Mouse (Mus musculus) midbrain, embryonic 14.5 days (tissue): ENCODE measurements around the gene Sim2. TPM values are rescaled to one million over a fixed set of nuclear protein-coding genes. Genes with fewer than 3 reads are reported as not detected.

Source experiments
- ATAC-seq: fragments of 200-750 bp; cut with Nextera tagmentation; 2 replicates; pipeline ENCODE4 v1.8.0; 2017; ENCODE audit warnings: moderate number of reproducible peaks, moderate library complexity; ENCODE audit not compliant: low FRiP score, low TSS enrichment
- DNase-seq: peaks from one replicate; pipeline ENCODE4 v3.0.0-alpha.2; 2015
- H3K27ac ChIP-seq: fragments of 300-500 bp; sonication (generic); replicated peaks from 2 replicates; pipeline ENCODE4 v1.5.1; 2014; ENCODE audit warnings: mild to moderate bottlenecking, low read depth, low read length, moderate library complexity
- H3K27me3 ChIP-seq: fragments of 300-500 bp; sonication (generic); 2 replicates; pipeline ENCODE4 v1.6.1; 2014; ENCODE audit warnings: low read length, control low read depth, mixed read lengths; ENCODE audit not compliant: control insufficient read depth, insufficient read depth
- H3K36me3 ChIP-seq: fragments of 300-500 bp; sonication (generic); 2 replicates; pipeline ENCODE4 v1.6.1; 2014; ENCODE audit warnings: low read length, control low read depth; ENCODE audit not compliant: control insufficient read depth, insufficient read depth
- H3K4me1 ChIP-seq: fragments of 300-500 bp; sonication (generic); 2 replicates; pipeline ENCODE4 v1.6.1; 2014; ENCODE audit warnings: mild to moderate bottlenecking, antibody characterized with exemption, low read length, control low read depth; ENCODE audit not compliant: control insufficient read depth, insufficient read depth
- H3K4me2 ChIP-seq: fragments of 300-500 bp; sonication (generic); 2 replicates; pipeline ENCODE4 v1.6.1; 2014; ENCODE audit warnings: mild to moderate bottlenecking, low read length, moderate library complexity
- H3K4me3 ChIP-seq: fragments of 300-500 bp; sonication (generic); replicated peaks from 2 replicates; pipeline ENCODE4 v1.5.1; 2014; ENCODE audit warnings: low read depth, low read length
- H3K9ac ChIP-seq: fragments of 300-500 bp; sonication (generic); replicated peaks from 2 replicates; pipeline ENCODE4 v1.6.1; 2014; ENCODE audit warnings: mild to moderate bottlenecking, low read length, moderate library complexity
- H3K9me3 ChIP-seq: fragments of 300-500 bp; sonication (generic); 2 replicates; pipeline ENCODE4 v1.6.1; 2016; ENCODE audit warnings: low read length, control low read depth, mixed read lengths; ENCODE audit not compliant: control insufficient read depth
- WGBS: fragments of 180-500 bp; shearing (Covaris S2); extraction: QIAGEN DNeasy Blood & Tissue Kit; methylation state at CpG from one replicate; pipeline ENCODE4 v1.1.7; 2014; 5-methylcytosine and 5-hydroxymethylcytosine counted together
- polyA plus RNA-seq: library from polyadenylated mRNA; unstranded; fragments of >200 nt; fragmentation: Nextera tagmentation; extraction: Ambion mirVana; gene quantifications from 2 replicates; pipeline ENCODE4 v1.2.1, GENCODE M21; 2014

Gene Sim2
- polyA plus RNA-seq, 1 experiment from 2014 or later: not detected

DNA sequence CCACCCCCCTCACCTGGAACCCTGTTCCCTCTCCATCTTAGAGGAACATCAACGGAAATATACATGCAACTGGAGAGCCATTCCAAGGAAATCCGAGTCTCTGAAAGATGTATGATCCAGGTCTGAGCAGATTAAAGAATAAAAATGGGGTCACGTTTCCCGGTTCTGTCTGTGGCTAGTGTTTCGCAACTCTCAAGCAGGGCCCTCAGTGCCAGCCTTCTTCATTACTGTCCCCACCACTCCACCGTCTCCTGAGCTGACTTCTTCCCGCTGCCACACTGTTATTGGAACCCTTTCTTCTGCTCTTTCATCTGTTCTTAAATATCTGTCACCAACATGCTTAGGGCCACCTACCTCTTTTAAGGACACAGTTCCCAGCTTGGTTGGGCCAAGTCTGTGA is 28.4 kb downstream of the Sim2 start:
- Histone ChIP-seq H3K27ac (no peak overlapping the region), H3K9me3 (no peaks in the 10 kb centered on the region), H3K36me3 (no peaks in the 10 kb centered on the region), H3K27me3 (0 out of 2 replicates have a peak, but pooled peaks cover 9% of the 10 kb centered on the region), H3K4me1 (no peaks in the 10 kb centered on the region), H3K4me3 (no peak overlapping the region), H3K9ac (no peak overlapping the region), H3K4me2 (no peak overlapping the region)
- no peak for ATAC-seq
- DNase-seq: no peak
- 91% methylated on average over 7 of the region's 7 CpGs for WGBS

DNA sequence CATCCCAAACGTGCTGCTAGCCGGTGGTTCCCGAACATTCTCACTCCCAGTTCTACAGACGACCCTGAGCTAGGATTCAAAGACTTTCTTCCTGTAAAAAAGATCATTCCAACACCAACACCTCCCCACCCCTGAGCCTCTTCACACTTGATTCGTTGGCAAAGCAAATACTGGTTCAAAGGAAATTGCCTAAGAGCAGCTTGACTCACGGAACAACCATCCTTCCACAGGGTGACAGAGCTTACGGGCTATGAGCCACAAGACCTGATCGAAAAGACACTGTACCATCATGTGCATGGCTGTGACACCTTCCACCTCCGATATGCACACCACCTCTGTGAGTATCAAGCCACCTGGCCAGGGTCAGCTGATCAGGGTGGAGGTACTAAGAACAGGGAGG is 30.0 kb downstream of the Sim2 start:
- Histone ChIP-seq H3K4me3 (no peak overlapping the region), H3K27ac (no peak overlapping the region), H3K4me1 (no peaks in the 10 kb centered on the region), H3K27me3 (peaks cover 5% of the 10 kb centered on the region; the same call in 1 of the 2 replicates), H3K4me2 (no peak overlapping the region), H3K36me3 (no peaks in the 10 kb centered on the region), H3K9ac (no peak overlapping the region), H3K9me3 (no peaks in the 10 kb centered on the region)
- 74% methylated on average over 9 of the region's 9 CpGs for WGBS
- DNase-seq: no peak
- ATAC-seq: no peak

DNA sequence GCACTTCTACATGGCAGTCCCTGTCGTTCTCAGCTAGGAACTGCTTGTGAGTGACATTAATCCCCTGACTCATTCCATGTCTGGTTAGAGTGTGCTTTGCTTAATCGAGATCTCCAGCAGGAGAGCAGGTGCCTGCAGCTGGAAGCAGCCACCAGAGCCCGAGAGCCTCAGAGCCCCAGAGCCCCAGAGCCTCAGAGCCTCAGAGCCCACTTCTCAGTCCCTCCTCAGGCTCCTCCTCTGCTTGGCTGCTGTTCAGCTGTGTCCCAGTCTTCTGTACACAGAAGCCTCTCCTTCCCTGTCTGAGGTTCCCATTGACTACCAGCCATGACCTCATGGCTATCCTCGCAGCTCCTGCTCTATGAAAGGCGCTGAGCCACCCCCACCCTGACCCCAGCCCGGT is 32.6 kb downstream of the Sim2 start:
- peaks cover 20% of the 10 kb centered on the region for H3K27me3 ChIP-seq
- H3K4me2 ChIP-seq: no peak overlapping the region
- H3K9me3 ChIP-seq: no peaks in the 10 kb centered on the region
- H3K27ac ChIP-seq: no peak overlapping the region
- DNase-seq (no peak), ATAC-seq (no peak)
- no peak overlapping the region for H3K9ac ChIP-seq
- H3K4me1 ChIP-seq: no peaks in the 10 kb centered on the region
- 39% methylated on average over 6 of the region's 6 CpGs for WGBS
- H3K36me3 ChIP-seq: no peaks in the 10 kb centered on the region
- H3K4me3 ChIP-seq: no peak overlapping the region

DNA sequence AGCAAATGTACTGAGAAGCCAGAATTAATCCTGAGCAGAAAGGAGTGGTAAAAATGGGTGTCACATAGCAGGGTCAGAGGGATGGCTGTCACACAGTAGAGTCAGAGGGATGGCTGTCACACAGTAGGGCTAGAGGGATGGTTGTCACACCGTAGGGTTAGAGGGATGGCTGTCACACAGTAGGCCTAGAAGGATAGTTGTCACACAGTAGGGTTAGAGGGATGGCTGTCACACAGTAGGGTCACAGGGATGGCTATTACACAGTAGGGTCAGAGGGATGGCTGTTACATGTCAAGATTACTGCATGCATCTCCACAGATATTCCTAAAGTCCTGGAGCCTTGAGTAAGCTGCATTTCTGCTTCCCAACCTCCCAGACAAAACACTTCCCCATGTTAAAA is 33.7 kb downstream of the Sim2 start:
- ATAC-seq: no peak
- Histone ChIP-seq H3K27ac (no peak overlapping the region), H3K4me3 (no peak overlapping the region), H3K9me3 (no peaks in the 10 kb centered on the region), H3K4me1 (no peaks in the 10 kb centered on the region), H3K36me3 (no peaks in the 10 kb centered on the region), H3K9ac (no peak overlapping the region), H3K4me2 (no peak overlapping the region), H3K27me3 (peaks cover 31% of the 10 kb centered on the region)
- 94% methylated on average over 1 of the region's 1 CpGs for WGBS
- no peak for DNase-seq

DNA sequence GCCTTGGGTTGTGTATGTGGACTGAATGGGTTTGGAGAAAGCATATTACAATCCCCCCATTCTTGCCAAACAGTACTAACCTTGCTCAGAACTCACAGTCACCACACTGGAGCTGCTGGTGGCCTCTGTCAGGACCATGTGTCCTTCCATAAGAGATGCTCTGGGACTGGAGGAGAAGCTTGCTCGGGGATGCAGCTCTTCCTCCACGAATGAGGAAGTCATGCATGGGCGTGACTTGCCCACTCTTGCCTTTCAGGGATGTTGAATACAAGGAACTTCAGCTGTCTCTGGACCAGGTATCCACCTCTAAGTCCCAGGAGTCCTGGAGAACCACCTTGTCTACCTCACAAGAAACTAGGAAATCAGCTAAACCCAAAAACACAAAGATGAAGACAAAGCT is 37.6 kb downstream of the Sim2 start:
- 91% methylated on average over 3 of the region's 3 CpGs for WGBS
- no peak overlapping the region for H3K4me2 ChIP-seq
- H3K4me1 ChIP-seq: peaks cover 10% of the 10 kb centered on the region
- no peak overlapping the region for H3K27ac ChIP-seq
- ATAC-seq (no peak), DNase-seq (no peak)
- H3K9me3 ChIP-seq: no peaks in the 10 kb centered on the region
- peaks cover 66% of the 10 kb centered on the region for H3K27me3 ChIP-seq
- no peaks in the 10 kb centered on the region for H3K36me3 ChIP-seq
- no peak overlapping the region for H3K9ac ChIP-seq
- no peak overlapping the region for H3K4me3 ChIP-seq

DNA sequence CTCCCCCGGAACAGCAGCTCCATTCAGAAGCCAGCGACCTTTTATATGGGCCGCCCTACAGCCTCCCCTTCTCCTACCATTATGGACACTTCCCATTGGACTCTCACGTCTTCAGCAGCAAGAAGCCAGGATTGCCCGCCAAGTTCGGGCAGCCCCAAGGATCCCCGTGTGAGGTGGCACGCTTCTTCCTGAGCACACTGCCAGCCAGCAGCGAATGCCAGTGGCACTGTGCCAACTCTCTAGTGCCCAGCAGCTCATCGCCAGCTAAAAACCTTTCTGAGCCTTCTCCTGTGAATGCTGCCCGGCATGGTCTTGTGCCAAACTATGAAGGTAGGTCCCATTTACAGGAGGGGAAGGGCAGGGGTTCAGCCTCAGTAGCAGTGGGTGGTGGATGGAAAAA is 38.5 kb downstream of the Sim2 start:
- H3K4me2 ChIP-seq: no peak overlapping the region
- peaks cover 74% of the 10 kb centered on the region for H3K27me3 ChIP-seq
- peak; percentile 79 for DNase-seq
- H3K4me1 ChIP-seq: peaks cover 14% of the 10 kb centered on the region
- H3K36me3 ChIP-seq: no peaks in the 10 kb centered on the region
- H3K9me3 ChIP-seq: no peaks in the 10 kb centered on the region
- H3K4me3 ChIP-seq: no peak overlapping the region
- no peak for ATAC-seq
- H3K9ac ChIP-seq: no peak overlapping the region
- WGBS: 74% methylated on average over 11 of the region's 11 CpGs
- no peak overlapping the region for H3K27ac ChIP-seq

DNA sequence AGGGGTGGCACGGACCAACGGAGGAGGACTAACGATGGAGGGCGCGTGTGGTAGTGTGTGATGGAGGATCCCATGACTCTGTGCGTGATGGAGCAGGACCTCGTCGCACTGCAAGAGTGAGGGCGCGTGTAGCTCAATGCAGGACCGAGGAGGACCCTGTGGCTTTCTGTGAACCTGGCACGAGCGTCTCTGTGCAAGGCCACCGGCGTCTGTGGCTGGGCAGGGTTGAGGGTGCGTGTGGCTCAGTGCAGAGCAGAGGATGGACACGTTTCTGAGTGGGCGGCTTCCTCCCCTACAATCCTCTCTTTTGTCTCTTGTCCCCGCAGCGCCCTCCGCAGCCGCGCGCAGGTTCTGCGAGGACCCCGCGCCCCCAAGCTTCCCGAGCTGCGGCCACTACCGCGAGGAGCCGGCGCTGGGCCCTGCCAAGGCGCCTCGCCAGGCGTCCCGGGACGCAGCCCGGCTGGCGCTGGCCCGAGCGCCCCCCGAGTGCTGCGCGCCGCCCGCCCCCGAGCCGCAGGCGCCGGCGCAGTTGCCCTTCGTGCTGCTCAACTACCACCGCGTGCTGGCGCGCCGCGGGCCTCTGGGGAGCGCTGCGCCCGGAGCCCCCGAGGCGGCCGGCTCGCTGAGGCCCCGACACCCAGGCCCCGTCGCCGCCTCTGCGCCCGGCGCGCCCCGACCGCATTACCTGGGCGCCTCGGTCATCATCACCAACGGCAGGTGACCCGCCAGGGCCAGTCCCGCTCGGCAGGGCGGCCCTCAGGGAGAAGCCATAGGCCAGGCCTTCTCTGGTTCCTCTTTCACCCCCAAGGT is 40.6 kb downstream of the Sim2 start:
- peak overlapping the region; percentile 40 for H3K4me3 ChIP-seq
- no peaks in the 10 kb centered on the region for H3K9me3 ChIP-seq
- H3K27ac ChIP-seq: no peak overlapping the region
- H3K9ac ChIP-seq: peak overlapping the region; percentile 62
- ATAC-seq (peak; percentile 37; the same call in 1 of the 2 replicates), DNase-seq (peak; percentile 58)
- H3K27me3 ChIP-seq: peaks cover 78% of the 10 kb centered on the region
- peak overlapping the region; percentile 84 for H3K4me2 ChIP-seq
- H3K36me3 ChIP-seq: no peaks in the 10 kb centered on the region
- H3K4me1 ChIP-seq: peaks cover 19% of the 10 kb centered on the region
- 1% methylated on average over 78 of the region's 83 CpGs for WGBS

DNA sequence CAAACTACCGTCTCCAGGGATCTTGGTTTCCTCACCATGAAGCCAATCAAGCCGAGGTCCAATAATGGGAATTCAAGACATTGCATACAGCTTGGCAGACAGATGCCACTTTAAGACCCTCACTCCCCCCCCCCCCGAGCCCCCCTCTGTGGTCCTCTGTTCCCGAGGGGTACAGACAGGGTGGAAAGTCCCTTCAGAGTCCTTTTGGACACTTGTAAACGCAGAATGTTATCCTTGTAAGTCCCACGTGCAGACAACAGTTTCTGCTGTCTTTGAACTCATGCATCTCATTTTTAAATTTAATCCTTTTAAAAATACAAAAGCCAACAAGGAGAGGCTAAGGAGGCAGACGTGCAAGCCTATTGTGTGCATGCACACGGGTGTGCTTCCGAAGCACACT is 41.5 kb downstream of the Sim2 start:
- Histone ChIP-seq H3K27me3 (peaks cover 81% of the 10 kb centered on the region), H3K27ac (no peak overlapping the region), H3K4me1 (peaks cover 19% of the 10 kb centered on the region), H3K4me3 (no peak overlapping the region; the same call in 1 of the 2 replicates), H3K4me2 (no peak overlapping the region; the same call in 1 of the 2 replicates), H3K36me3 (no peaks in the 10 kb centered on the region), H3K9ac (no peak overlapping the region), H3K9me3 (no peaks in the 10 kb centered on the region)
- DNase-seq: no peak
- no peak for ATAC-seq
- 12% methylated on average over 9 of the region's 9 CpGs for WGBS

DNA sequence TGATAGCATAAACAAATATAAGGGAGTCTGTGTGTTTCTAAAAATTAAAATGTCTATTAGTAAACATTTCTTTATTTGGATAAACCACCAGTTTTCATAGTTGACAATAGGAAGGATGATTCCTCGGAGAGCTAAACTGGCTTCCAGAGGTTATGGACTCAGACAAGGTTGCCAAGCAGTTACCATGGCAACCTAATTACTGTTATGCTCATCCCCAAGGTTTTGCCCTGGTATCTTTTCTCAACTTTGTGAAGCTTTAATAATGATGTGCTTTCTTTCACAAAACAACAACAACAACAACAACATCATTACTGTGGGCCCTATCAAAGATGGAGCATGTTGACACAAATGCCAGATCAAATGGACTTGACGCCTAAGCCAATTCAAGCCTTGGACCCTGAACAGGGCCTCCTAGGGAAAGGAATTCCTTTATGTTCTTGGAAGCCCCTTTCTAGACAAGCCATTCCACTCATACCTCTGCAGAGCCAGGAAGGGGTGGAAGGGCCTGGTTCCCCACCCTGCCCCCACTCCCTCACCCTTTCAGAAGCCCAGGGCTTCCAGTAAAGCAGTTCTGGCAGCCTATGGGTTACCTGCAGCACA is 43.6 kb downstream of the Sim2 start:
- Histone ChIP-seq H3K4me2 (no peak overlapping the region), H3K9me3 (no peaks in the 10 kb centered on the region), H3K27ac (no peak overlapping the region), H3K4me1 (peaks cover 19% of the 10 kb centered on the region), H3K4me3 (no peak overlapping the region), H3K36me3 (no peaks in the 10 kb centered on the region), H3K27me3 (peaks cover 70% of the 10 kb centered on the region), H3K9ac (no peak overlapping the region)
- 12% methylated on average over 2 of the region's 2 CpGs for WGBS
- ATAC-seq: no peak
- peak; percentile 62 for DNase-seq
